Mouse (Mus musculus): ENCODE results near the gene Fryl. TPM values are rescaled to one million over a fixed set of nuclear protein-coding genes. Genes with fewer than 3 reads are reported as not detected.

Gene Fryl
- polyA plus RNA-seq, 1 experiment from 2014 or later: 36.8 TPM

DNA sequence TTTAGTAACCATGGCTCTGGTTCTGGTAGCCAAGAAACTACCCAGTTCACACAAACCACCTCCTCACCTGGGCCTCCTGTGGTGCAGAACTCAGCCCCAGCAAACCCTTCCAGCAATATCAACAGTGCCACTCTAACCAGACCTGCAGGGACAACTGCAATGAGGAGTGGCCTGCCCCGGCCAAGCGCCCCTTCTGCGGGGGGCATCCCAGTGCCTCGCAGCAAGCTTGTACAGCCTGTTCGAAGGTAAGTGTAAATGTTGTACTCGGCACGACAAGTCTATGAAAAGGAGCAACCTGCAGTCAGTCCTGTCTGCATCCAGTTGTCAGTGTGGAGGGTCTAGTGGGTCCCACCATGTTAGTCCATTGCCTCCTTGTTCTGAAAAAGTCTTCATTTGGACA, 281.8 kb downstream of the Fryl start, which contains the start of gene Gm10135:
Gm10135 (minus strand) TSS at position 101 of the 400 bp plus-strand sequence.
- Histone ChIP-seq H3K27ac (ENCODE audit: low read depth) (no peak within 1 kb of the TSS), H3K4me3 (ENCODE audit: low read depth, low read length) (no peak within 1 kb of the TSS), H3K4me2 (ENCODE audit: low read length) (no peak within 1 kb of the TSS), H3K9me3 (ENCODE audit: control insufficient read depth, low read length) (no peaks in the 10 kb centered on the region), H3K36me3 (ENCODE audit: control insufficient read depth, insufficient read depth, low read length) (peaks cover 38% of the 10 kb centered on the region), H3K27me3 (replicated peaks; ENCODE audit: control insufficient read depth, insufficient read depth, low read length) (no peaks in the 10 kb centered on the region), H3K4me1 (replicated peaks; ENCODE audit: control insufficient read depth, insufficient read depth, low read length) (0 out of 2 replicates have a peak, but pooled peaks cover 6% of the 10 kb centered on the region), H3K9ac (ENCODE audit: low read length) (no peak within 1 kb of the TSS)
- no peak for ATAC-seq (replicated peaks; ENCODE audit: low FRiP score, low TSS enrichment, low read depth)
- DNase-seq (ENCODE audit: low spot score): peak; percentile 18
- 95% methylated on average over 7 of the region's 7 CpGs for WGBS

DNA sequence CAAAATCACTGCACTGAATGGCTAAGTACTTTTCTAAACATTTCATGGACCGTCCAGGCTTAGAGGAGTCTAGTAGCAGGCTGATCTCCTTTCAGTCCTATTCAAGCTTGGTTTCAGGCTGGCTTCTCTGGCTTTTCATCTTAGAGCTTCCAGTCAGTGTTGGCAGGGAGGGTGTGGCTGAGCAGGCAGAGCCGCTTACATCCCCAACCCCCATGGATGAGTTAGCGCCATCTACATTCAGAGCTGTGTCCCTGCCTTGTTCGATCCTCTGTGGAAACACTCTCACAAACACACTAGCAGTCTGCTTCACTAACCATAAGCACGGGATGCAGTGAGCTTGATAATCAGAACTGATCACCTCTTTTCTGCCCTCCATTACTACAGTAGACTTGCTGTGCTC, 283.5 kb downstream of the Fryl start:
- ATAC-seq (replicated peaks; ENCODE audit: low FRiP score, low TSS enrichment, low read depth) (no peak), DNase-seq (ENCODE audit: low spot score) (no peak)
- Histone ChIP-seq H3K36me3 (ENCODE audit: control insufficient read depth, insufficient read depth, low read length) (peaks cover 52% of the 10 kb centered on the region), H3K4me1 (replicated peaks; ENCODE audit: control insufficient read depth, insufficient read depth, low read length) (0 out of 2 replicates have a peak, but pooled peaks cover 6% of the 10 kb centered on the region), H3K4me3 (ENCODE audit: low read depth, low read length) (no peak overlapping the region), H3K9me3 (ENCODE audit: control insufficient read depth, low read length) (no peaks in the 10 kb centered on the region), H3K4me2 (ENCODE audit: low read length) (no peak overlapping the region), H3K27me3 (replicated peaks; ENCODE audit: control insufficient read depth, insufficient read depth, low read length) (no peaks in the 10 kb centered on the region), H3K9ac (ENCODE audit: low read length) (no peak overlapping the region), H3K27ac (ENCODE audit: low read depth) (peak overlapping the region; percentile 60; the same call in 1 of the 2 replicates)
- WGBS: 69% methylated on average over 5 of the region's 5 CpGs

DNA sequence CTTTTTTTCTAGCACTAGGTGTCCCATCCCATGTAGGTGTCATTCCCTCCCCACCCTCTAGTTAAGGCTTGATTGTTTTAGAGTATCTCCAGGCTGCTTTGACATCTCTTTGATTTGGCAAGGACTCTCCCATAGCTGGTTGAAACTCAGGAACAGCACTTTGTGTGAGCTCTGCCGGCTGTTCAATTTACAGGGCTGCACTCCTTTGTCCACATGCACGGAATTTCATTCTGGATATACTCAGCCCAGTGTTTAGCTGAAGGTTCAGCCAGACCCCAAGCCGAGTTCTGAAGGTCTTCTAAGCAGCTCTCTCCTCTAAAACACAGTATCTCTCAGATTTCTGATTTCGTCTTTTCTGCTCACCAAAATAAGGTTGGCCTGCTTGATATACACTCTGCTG, 284.0 kb downstream of the Fryl start:
- ATAC-seq (replicated peaks; ENCODE audit: low FRiP score, low TSS enrichment, low read depth): 0 out of 2 replicates have a peak, but pooled peaks have one; percentile 60
- 0 out of 2 replicates have a peak, but pooled peaks cover 6% of the 10 kb centered on the region for H3K4me1 ChIP-seq (replicated peaks; ENCODE audit: control insufficient read depth, insufficient read depth, low read length)
- H3K9ac ChIP-seq (ENCODE audit: low read length): no peak overlapping the region
- no peak for DNase-seq (ENCODE audit: low spot score)
- H3K4me3 ChIP-seq (ENCODE audit: low read depth, low read length): no peak overlapping the region
- H3K27ac ChIP-seq (ENCODE audit: low read depth): peak overlapping the region; percentile 60
- H3K4me2 ChIP-seq (ENCODE audit: low read length): no peak overlapping the region
- H3K9me3 ChIP-seq (ENCODE audit: control insufficient read depth, low read length): no peaks in the 10 kb centered on the region
- WGBS: 46% methylated on average over 4 of the region's 4 CpGs
- peaks cover 56% of the 10 kb centered on the region for H3K36me3 ChIP-seq (ENCODE audit: control insufficient read depth, insufficient read depth, low read length)
- H3K27me3 ChIP-seq (replicated peaks; ENCODE audit: control insufficient read depth, insufficient read depth, low read length): no peaks in the 10 kb centered on the region

Other genes with a start within 250 kb of the Fryl start
- 15.4 and 18.7 TPM in 2 replicates for gene Slc10a4, start 249.7 kb downstream of the Fryl start, polyA plus RNA-seq (2014; fragmentation: Nextera tagmentation; extraction: Ambion mirVana)
- 148 and 164 TPM in 2 replicates for gene Ociad1, start 36.2 kb upstream of the Fryl start, polyA plus RNA-seq (2014; fragmentation: Nextera tagmentation; extraction: Ambion mirVana)
- gene Ociad2, start 84.4 kb upstream of the Fryl start, polyA plus RNA-seq (2014; fragmentation: Nextera tagmentation; extraction: Ambion mirVana): 117 and 131 TPM in 2 replicates
- gene Cwh43, start 149.5 kb upstream of the Fryl start, polyA plus RNA-seq (2014; fragmentation: Nextera tagmentation; extraction: Ambion mirVana): 0.07 and 0.09 TPM in 2 replicates
- gene Dcun1d4, start 224.4 kb upstream of the Fryl start, polyA plus RNA-seq (2014; fragmentation: Nextera tagmentation; extraction: Ambion mirVana): 28.3 and 30.3 TPM in 2 replicates